ENCODE assay signal across 8 mouse cellular contexts in genomic region chr13:24135282-24136230, GRCm38 (mm10).
A peak's percentile ranks its signal among the peaks of the same experiment; 100 is the strongest.
DNase-seq lines count a peak whose midpoint lies in the region; ATAC-seq lines count a peak whose summit lies in the region.

No protein-coding gene starts in this region.

- no peaks in the 10 kb centered on the region; the same call in 1 of the 2 replicates for H3K36me3 ChIP-seq in forebrain, embryonic 10.5 days (replicated peaks)
- H3K36me3 ChIP-seq in forebrain, embryonic 13.5 days (ENCODE audit: poor library complexity, severe bottlenecking): no peaks in the 10 kb centered on the region
- no peaks in the 10 kb centered on the region for H3K36me3 ChIP-seq in limb, embryonic 11.5 days (ENCODE audit: control insufficient read depth, insufficient read depth, low read length)
- no peaks in the 10 kb centered on the region; the same call in 1 of the 2 replicates for H3K36me3 ChIP-seq in stomach, embryonic 14.5 days (ENCODE audit: control insufficient read depth, insufficient read depth, low read length)

- H3K27me3 ChIP-seq in forebrain, embryonic 10.5 days (ENCODE audit: poor library complexity, severe bottlenecking): no peaks in the 10 kb centered on the region
- H3K27me3 ChIP-seq in forebrain, embryonic 13.5 days: no peaks in the 10 kb centered on the region
- no peaks in the 10 kb centered on the region for H3K27me3 ChIP-seq in limb, embryonic 11.5 days (ENCODE audit: control insufficient read depth, insufficient read depth, low read length)
- no peaks in the 10 kb centered on the region for H3K27me3 ChIP-seq in stomach, embryonic 14.5 days (ENCODE audit: control insufficient read depth, insufficient read depth, low read length)

- WGBS in forebrain, embryonic 10.5 days: 66% methylated on average over 21 of the region's 21 CpGs
- WGBS in forebrain, embryonic 13.5 days: 54% methylated on average over 21 of the region's 21 CpGs
- 31% methylated on average over 21 of the region's 21 CpGs for WGBS in limb, embryonic 11.5 days
- 13% methylated on average over 21 of the region's 21 CpGs for WGBS in stomach, embryonic 14.5 days

- no peaks in the 10 kb centered on the region for H3K9me3 ChIP-seq in forebrain, embryonic 10.5 days
- H3K9me3 ChIP-seq in forebrain, embryonic 13.5 days (replicated peaks): no peaks in the 10 kb centered on the region
- H3K9me3 ChIP-seq in limb, embryonic 11.5 days (ENCODE audit: control insufficient read depth, low read length): no peaks in the 10 kb centered on the region
- H3K9me3 ChIP-seq in stomach, embryonic 14.5 days (ENCODE audit: control insufficient read depth, low read depth, low read length): no peaks in the 10 kb centered on the region

- no peak overlapping the region for H3K4me2 ChIP-seq in forebrain, embryonic 13.5 days
- H3K4me2 ChIP-seq in limb, embryonic 11.5 days (ENCODE audit: low read depth, severe bottlenecking): no peak overlapping the region
- 0 out of 2 replicates have a peak overlapping the region, but pooled peaks have one; percentile 22 for H3K4me2 ChIP-seq in stomach, embryonic 14.5 days (replicated peaks; ENCODE audit: low read depth, low read length)

- DNase-seq in forebrain, embryonic 10.5 days (ENCODE audit: extremely low spot score, low spot score): no peak
- peak; percentile 40 for DNase-seq in adrenal gland, postnatal 10 days
- peak; percentile 8 to 13 for DNase-seq in heart, postnatal 14 days
- DNase-seq in limb, embryonic 11.5 days (ENCODE audit: low spot score): peak; percentile 33
- DNase-seq in cerebellum, adult 9-10 months: no peak

- ATAC-seq in forebrain, embryonic 13.5 days: no peak
- no peak for ATAC-seq in limb, embryonic 11.5 days (ENCODE audit: insufficient number of reproducible peaks, low FRiP score, low TSS enrichment, low read depth)
- ATAC-seq in stomach, embryonic 14.5 days (ENCODE audit: insufficient number of reproducible peaks, insufficient read depth, low FRiP score, low read depth): peak; percentile 84
- ATAC-seq in granulocyte monocyte progenitor cell, adult 5-6 weeks (replicated peaks; ENCODE audit: poor library complexity, severe bottlenecking): no peak

- no peak overlapping the region for H3K9ac ChIP-seq in forebrain, embryonic 13.5 days
- H3K9ac ChIP-seq in limb, embryonic 11.5 days (ENCODE audit: low read length): no peak overlapping the region
- H3K9ac ChIP-seq in stomach, embryonic 14.5 days (replicated peaks; ENCODE audit: low read depth, low read length): no peak overlapping the region

- H3K4me1 ChIP-seq in forebrain, embryonic 10.5 days: peaks cover 32% of the 10 kb centered on the region
- H3K4me1 ChIP-seq in forebrain, embryonic 13.5 days: peaks cover 12% of the 10 kb centered on the region; the same call in 1 of the 2 replicates
- H3K4me1 ChIP-seq in limb, embryonic 11.5 days (ENCODE audit: control insufficient read depth, insufficient read depth, low read length): peaks cover 2% of the 10 kb centered on the region; the same call in 1 of the 2 replicates
- peaks cover 10% of the 10 kb centered on the region for H3K4me1 ChIP-seq in stomach, embryonic 14.5 days (ENCODE audit: control insufficient read depth, insufficient read depth, low read length)

- H3K4me3 ChIP-seq in forebrain, embryonic 10.5 days: no peak overlapping the region
- H3K4me3 ChIP-seq in forebrain, embryonic 13.5 days: no peak overlapping the region
- H3K4me3 ChIP-seq in limb, embryonic 11.5 days (ENCODE audit: low read depth, low read length): no peak overlapping the region
- H3K4me3 ChIP-seq in stomach, embryonic 14.5 days (ENCODE audit: low read depth, low read length): no peak overlapping the region

- intact Hi-C loops in heart, postnatal 14 days (cut with DNase I): no loop called here

- H3K27ac ChIP-seq in forebrain, embryonic 10.5 days: peak overlapping the region; percentile 21; the same call in 1 of the 2 replicates
- H3K27ac ChIP-seq in forebrain, embryonic 13.5 days: no peak overlapping the region
- no peak overlapping the region for H3K27ac ChIP-seq in limb, embryonic 11.5 days (replicated peaks; ENCODE audit: low read depth, low read length)
- H3K27ac ChIP-seq in stomach, embryonic 14.5 days (ENCODE audit: low read length): peak overlapping the region; percentile 66

Comparison
In these comparisons a context has a peak if more than half of its experiments do, and no peak if none do; other contexts are left out.
1. H3K27ac ChIP-seq: peak in forebrain, embryonic 10.5 days (single experiment) and stomach, embryonic 14.5 days (single experiment); none in forebrain, embryonic 13.5 days (single experiment) and limb, embryonic 11.5 days (single experiment).
2. DNase-seq: peak in adrenal gland, postnatal 10 days (single experiment), heart, postnatal 14 days (2 of 2) and limb, embryonic 11.5 days (single experiment); none in forebrain, embryonic 10.5 days (single experiment) and cerebellum, adult 9-10 months (single experiment).